Mouse (Mus musculus) heart, embryonic 10.5 days (tissue): ENCODE measurements around the gene Lrit2. TPM values are rescaled to one million over a fixed set of nuclear protein-coding genes. Genes with fewer than 3 reads are reported as not detected.

Experiments used
- DNase-seq: peaks from one replicate; pipeline ENCODE4 v3.0.0-alpha.2; 2017; ENCODE audit warnings: low spot score
- H3K27ac ChIP-seq: fragments of 300-500 bp; sonication (generic); 2 replicates; pipeline ENCODE4 v1.5.1; 2016; ENCODE audit warnings: mild to moderate bottlenecking
- H3K27me3 ChIP-seq: fragments of 300-500 bp; sonication (generic); 2 replicates; pipeline ENCODE4 v1.6.1; 2016; ENCODE audit warnings: mild to moderate bottlenecking; ENCODE audit not compliant: poor library complexity, insufficient read depth, severe bottlenecking
- H3K36me3 ChIP-seq: fragments of 300-500 bp; sonication (generic); 2 replicates; pipeline ENCODE4 v1.6.1; 2016; ENCODE audit warnings: mild to moderate bottlenecking, moderate library complexity
- H3K4me1 ChIP-seq: fragments of 300-500 bp; sonication (generic); 2 replicates; pipeline ENCODE4 v1.6.1; 2016; ENCODE audit warnings: mild to moderate bottlenecking
- H3K4me3 ChIP-seq: fragments of 300-500 bp; sonication (generic); 2 replicates; pipeline ENCODE4 v1.5.1; 2016; ENCODE audit warnings: mild to moderate bottlenecking, moderate library complexity
- H3K9me3 ChIP-seq: fragments of 300-500 bp; sonication (generic); 2 replicates; pipeline ENCODE4 v1.6.1; 2016; ENCODE audit warnings: mild to moderate bottlenecking, moderate library complexity
- WGBS: fragments of 180-500 bp; shearing (Covaris S2); methylation state at CpG from one replicate; pipeline ENCODE4 v1.1.7; 2016; 5-methylcytosine and 5-hydroxymethylcytosine counted together
- polyA plus RNA-seq: library from polyadenylated mRNA; unstranded; fragments of >200 nt; fragmentation: Nextera tagmentation; extraction: Ambion mirVana; gene quantifications from 2 replicates; pipeline ENCODE4 v1.2.1, GENCODE M21; 2016

Gene Lrit2
- polyA plus RNA-seq, 1 experiment from 2014 or later, result not detected

DNA sequence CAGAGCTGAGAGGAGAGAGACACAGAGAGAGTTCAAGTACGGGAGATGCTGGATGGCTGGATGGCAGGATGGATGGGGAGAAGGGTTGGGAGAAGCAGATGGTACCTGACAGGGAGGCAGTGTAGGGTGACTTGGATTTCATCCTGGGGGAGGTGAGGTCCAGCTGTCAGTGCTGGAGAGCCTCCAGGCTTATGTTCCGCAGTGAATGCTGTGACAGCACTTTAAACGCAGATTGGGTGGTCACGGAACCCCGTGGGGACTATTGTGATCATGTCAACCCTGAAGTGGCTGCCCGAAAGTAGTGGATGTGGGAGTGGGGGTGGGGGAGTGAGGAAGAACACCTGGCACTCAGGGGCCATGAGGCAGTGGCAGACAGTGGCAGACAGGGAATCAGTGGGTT, 26.7 kb downstream of the Lrit2 start:
- Histone ChIP-seq H3K4me1 (peaks cover 7% of the 10 kb centered on the region; the same call in 1 of the 2 replicates), H3K36me3 (no peaks in the 10 kb centered on the region), H3K27me3 (peaks cover 53% of the 10 kb centered on the region), H3K9me3 (no peaks in the 10 kb centered on the region), H3K27ac (no peak overlapping the region), H3K4me3 (no peak overlapping the region)
- DNase-seq, result no peak
- WGBS, result 79% methylated on average over 6 of the region's 6 CpGs

DNA sequence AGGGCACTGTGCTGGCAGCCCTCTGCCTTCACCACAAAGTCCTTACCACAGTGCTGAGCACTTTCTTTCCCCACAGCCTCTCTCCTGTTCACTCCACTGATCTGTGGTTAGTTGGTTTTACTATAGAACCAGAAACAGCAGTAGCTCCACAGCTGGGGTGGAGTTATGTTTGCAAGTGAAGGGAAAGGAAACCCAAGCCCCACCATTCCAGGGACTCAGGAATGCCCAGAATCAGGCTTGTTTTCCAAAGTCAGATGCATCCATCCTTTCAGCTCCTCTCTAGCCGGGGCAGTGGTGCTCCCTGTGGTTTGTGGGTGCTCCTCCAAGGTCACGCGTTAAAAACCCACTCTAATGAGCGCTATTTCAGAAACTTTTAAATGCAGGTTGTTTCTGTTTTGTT, 27.8 kb downstream of the Lrit2 start:
- Histone ChIP-seq H3K27me3 (peaks cover 64% of the 10 kb centered on the region), H3K4me1 (peaks cover 7% of the 10 kb centered on the region; the same call in 1 of the 2 replicates), H3K9me3 (no peaks in the 10 kb centered on the region), H3K27ac (no peak overlapping the region), H3K4me3 (no peak overlapping the region), H3K36me3 (no peaks in the 10 kb centered on the region)
- 77% methylated on average over 4 of the region's 4 CpGs for WGBS
- no peak for DNase-seq

GRCm38 (mm10) chr14:37097956-37098530, 30.3 kb downstream of the Lrit2 start, which contains the start of gene Cdhr1:
TSS of gene Cdhr1 (minus strand) at chr14:37098347.
- Histone ChIP-seq H3K27ac (no peak within 1 kb of the TSS), H3K36me3 (no peaks in the 10 kb centered on the region), H3K9me3 (no peaks in the 10 kb centered on the region), H3K4me3 (peak within 1 kb of the TSS; percentile 54), H3K27me3 (peaks cover 75% of the 10 kb centered on the region), H3K4me1 (peaks cover 7% of the 10 kb centered on the region; the same call in 1 of the 2 replicates)
- under 1% methylated on average over 30 of the region's 30 CpGs for whole genome bisulfite sequencing
- no peak for DNase-seq

GRCm38 (mm10) chr14:37101531-37101930, 33.8 kb downstream of the Lrit2 start:
- H3K36me3 ChIP-seq, result no peaks in the 10 kb centered on the region
- no peaks in the 10 kb centered on the region for H3K9me3 ChIP-seq
- no peak overlapping the region for H3K4me3 ChIP-seq
- peaks cover 51% of the 10 kb centered on the region for H3K27me3 ChIP-seq
- no peak for DNase-seq
- no peak overlapping the region for H3K27ac ChIP-seq
- peaks cover 31% of the 10 kb centered on the region for H3K4me1 ChIP-seq
- WGBS, result 56% methylated on average over 5 of the region's 5 CpGs

DNA sequence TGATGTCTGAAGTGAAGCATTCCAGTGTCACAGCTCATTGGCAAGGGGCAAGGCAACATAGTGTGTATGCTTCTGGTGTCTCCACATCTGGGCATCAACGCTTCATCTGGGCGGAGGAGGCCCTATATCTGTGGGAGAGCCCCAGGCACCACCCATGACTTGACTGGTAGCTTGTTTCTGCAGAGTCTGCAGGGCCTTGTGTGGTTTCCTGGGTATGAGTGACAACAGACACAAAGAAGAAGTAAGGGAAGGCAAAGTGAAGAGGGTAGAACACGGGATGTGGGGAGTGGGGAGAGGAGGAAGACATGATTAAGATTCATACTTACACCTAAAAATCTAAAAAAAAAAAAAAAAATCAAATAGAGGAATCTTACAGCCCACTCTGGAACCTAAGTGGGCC, 34.8 kb downstream of the Lrit2 start:
- Histone ChIP-seq H3K4me1 (peaks cover 31% of the 10 kb centered on the region), H3K9me3 (no peaks in the 10 kb centered on the region), H3K27ac (no peak overlapping the region), H3K4me3 (no peak overlapping the region), H3K27me3 (peaks cover 42% of the 10 kb centered on the region), H3K36me3 (no peaks in the 10 kb centered on the region)
- DNase-seq, result no peak
- WGBS, result 77% methylated on average over 3 of the region's 3 CpGs

- WGBS, result 54% methylated on average over 5 of the region's 5 CpGs
- no peak overlapping the region for H3K27ac ChIP-seq
- no peaks in the 10 kb centered on the region for H3K9me3 ChIP-seq
- H3K27me3 ChIP-seq, result peaks cover 19% of the 10 kb centered on the region; the same call in 1 of the 2 replicates
- no peaks in the 10 kb centered on the region for H3K36me3 ChIP-seq
- DNase-seq, result no peak
- no peak overlapping the region for H3K4me3 ChIP-seq
- H3K4me1 ChIP-seq, result peaks cover 25% of the 10 kb centered on the region
These were observed 37.0 kb downstream of the Lrit2 start for GRCm38 (mm10) chr14:37104747-37105146.

DNA sequence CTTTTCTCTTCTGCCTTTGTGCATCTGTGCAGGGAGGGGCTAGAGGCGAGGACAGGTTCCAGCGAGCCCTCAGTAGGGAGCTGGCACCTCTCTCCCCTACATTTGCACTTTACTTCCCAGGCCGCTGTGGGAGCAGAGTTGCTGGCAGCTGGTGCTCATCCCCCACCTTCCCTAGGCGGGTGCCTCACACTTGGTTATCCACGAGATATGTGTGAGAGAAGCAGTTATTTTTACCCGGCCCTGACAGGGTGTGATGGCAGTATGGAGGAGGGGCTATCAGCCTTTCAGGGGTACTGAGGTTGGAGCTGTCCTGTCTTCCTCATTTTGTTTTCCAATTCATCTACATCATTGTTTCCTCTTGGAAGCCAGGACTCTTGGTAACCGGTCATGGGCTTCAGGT, 38.1 kb downstream of the Lrit2 start:
- Histone ChIP-seq H3K27ac (peak overlapping the region; percentile 57), H3K9me3 (no peaks in the 10 kb centered on the region), H3K4me1 (peaks cover 36% of the 10 kb centered on the region), H3K27me3 (peaks cover 8% of the 10 kb centered on the region; the same call in 1 of the 2 replicates), H3K4me3 (peak overlapping the region; percentile 12; the same call in 1 of the 2 replicates), H3K36me3 (no peaks in the 10 kb centered on the region)
- 7% methylated on average over 7 of the region's 7 CpGs for WGBS
- no peak for DNase-seq

- 79% methylated on average over 8 of the region's 8 CpGs for WGBS
- Histone ChIP-seq H3K9me3 (no peaks in the 10 kb centered on the region), H3K36me3 (no peaks in the 10 kb centered on the region), H3K4me1 (peaks cover 32% of the 10 kb centered on the region), H3K4me3 (no peak overlapping the region), H3K27me3 (peaks cover 8% of the 10 kb centered on the region; the same call in 1 of the 2 replicates), H3K27ac (no peak overlapping the region)
- no peak for DNase-seq
These were observed 41.7 kb downstream of the Lrit2 start for GRCm38 (mm10) chr14:37109460-37109859.

DNA sequence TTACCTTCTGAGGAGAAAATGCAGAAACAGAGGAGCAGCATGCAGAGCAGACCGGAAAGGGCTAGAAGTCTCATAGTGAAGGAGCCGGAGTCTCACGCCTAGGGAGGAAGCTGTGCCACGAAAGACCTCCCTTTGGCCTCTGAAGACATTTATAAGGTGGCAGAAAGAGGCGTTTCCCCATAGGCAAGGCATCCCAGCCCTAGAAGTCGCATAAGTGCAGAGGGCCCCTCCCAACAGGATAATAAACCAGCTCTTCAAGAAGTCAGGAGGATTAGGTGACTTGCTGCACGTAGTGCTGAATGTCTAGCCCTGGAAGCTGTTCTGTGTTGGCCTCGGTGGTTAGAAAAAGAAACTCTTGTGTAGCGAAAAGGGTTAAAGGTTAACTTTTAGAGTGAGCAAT, 42.2 kb downstream of the Lrit2 start:
- WGBS, result 50% methylated on average over 9 of the region's 9 CpGs
- no peak for DNase-seq
- Histone ChIP-seq H3K9me3 (no peaks in the 10 kb centered on the region), H3K4me3 (no peak overlapping the region), H3K27me3 (peaks cover 8% of the 10 kb centered on the region; the same call in 1 of the 2 replicates), H3K4me1 (peaks cover 28% of the 10 kb centered on the region), H3K36me3 (no peaks in the 10 kb centered on the region), H3K27ac (no peak overlapping the region)

DNA sequence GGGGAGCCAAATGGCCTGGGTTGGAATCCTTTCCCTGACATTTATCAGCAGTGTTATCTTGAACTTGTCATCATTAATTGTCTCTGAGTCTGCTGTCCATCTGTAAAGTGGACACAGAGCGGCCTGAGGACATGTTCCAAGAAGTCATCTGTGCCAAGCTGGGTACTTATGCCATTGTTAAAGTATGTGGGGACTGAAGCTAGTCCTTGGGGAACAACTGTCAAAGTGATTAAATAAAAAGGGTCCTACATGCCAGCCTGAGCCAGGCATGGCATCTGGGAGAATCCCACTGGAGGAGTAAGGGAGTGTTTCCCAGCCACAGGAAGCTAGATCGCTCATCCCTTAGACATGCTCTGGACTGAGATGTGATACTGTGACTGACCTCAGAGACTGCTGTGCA, 42.7 kb downstream of the Lrit2 start:
- peaks cover 23% of the 10 kb centered on the region for H3K4me1 ChIP-seq
- no peak for DNase-seq
- H3K9me3 ChIP-seq, result no peaks in the 10 kb centered on the region
- H3K27ac ChIP-seq, result no peak overlapping the region
- H3K4me3 ChIP-seq, result no peak overlapping the region
- H3K36me3 ChIP-seq, result no peaks in the 10 kb centered on the region
- H3K27me3 ChIP-seq, result peaks cover 8% of the 10 kb centered on the region; the same call in 1 of the 2 replicates
- WGBS, result 46% methylated on average over 2 of the region's 2 CpGs

GRCm38 (mm10) chr14:37111371-37111770, 43.6 kb downstream of the Lrit2 start:
- H3K27me3 ChIP-seq, result peaks cover 8% of the 10 kb centered on the region; the same call in 1 of the 2 replicates

GRCm38 (mm10) chr14:37112931-37113330, 45.2 kb downstream of the Lrit2 start:
- WGBS, result 91% methylated on average over 7 of the region's 7 CpGs
- no peaks in the 10 kb centered on the region for H3K36me3 ChIP-seq
- H3K4me3 ChIP-seq, result no peak overlapping the region
- H3K27ac ChIP-seq, result no peak overlapping the region
- H3K9me3 ChIP-seq, result no peaks in the 10 kb centered on the region
- DNase-seq, result no peak
- peaks cover 12% of the 10 kb centered on the region; the same call in 1 of the 2 replicates for H3K4me1 ChIP-seq
- peaks cover 8% of the 10 kb centered on the region; the same call in 1 of the 2 replicates for H3K27me3 ChIP-seq

More at GRCm38 (mm10) chr14:37111371-37111770, 43.6 kb downstream of the Lrit2 start:
- DNase-seq, result no peak
- H3K4me3 ChIP-seq, result no peak overlapping the region
- H3K9me3 ChIP-seq, result no peaks in the 10 kb centered on the region
- peaks cover 14% of the 10 kb centered on the region for H3K4me1 ChIP-seq
- no peaks in the 10 kb centered on the region for H3K36me3 ChIP-seq
- H3K27ac ChIP-seq, result no peak overlapping the region

- H3K27me3 ChIP-seq, result peaks cover 8% of the 10 kb centered on the region; the same call in 1 of the 2 replicates
- no peaks in the 10 kb centered on the region for H3K9me3 ChIP-seq
- no peak for DNase-seq
- H3K4me1 ChIP-seq, result peaks cover 12% of the 10 kb centered on the region; the same call in 1 of the 2 replicates
- H3K27ac ChIP-seq, result no peak within 1 kb of the TSS
- no peak within 1 kb of the TSS for H3K4me3 ChIP-seq
- H3K36me3 ChIP-seq, result 0 out of 2 replicates have a peak, but pooled peaks cover 7% of the 10 kb centered on the region
- WGBS, result 71% methylated on average over 3 of the region's 3 CpGs
These were observed 46.2 kb downstream of the Lrit2 start, which contains the start of gene 2610528A11Rik for GRCm38 (mm10) chr14:37113922-37114321. TSS of gene 2610528A11Rik (minus strand) at chr14:37114022.
